Mouse (Mus musculus) left cerebral cortex, adult 11 months (tissue): ENCODE measurements around the gene Elmsan1.

ENCODE experiments used
- DNase-seq: peaks from one replicate; pipeline ENCODE4 v3.0.0; 2022; ENCODE audit warnings: low spot score

The Elmsan1 gene

GRCm38 (mm10) chr12:84215758-84216440, 2.8 kb downstream of the Elmsan1 start:
- no peak for DNase-seq

- DNase-seq = no peak
Measured at GRCm38 (mm10) chr12:84214495-84215175, 4.0 kb downstream of the Elmsan1 start.

DNA sequence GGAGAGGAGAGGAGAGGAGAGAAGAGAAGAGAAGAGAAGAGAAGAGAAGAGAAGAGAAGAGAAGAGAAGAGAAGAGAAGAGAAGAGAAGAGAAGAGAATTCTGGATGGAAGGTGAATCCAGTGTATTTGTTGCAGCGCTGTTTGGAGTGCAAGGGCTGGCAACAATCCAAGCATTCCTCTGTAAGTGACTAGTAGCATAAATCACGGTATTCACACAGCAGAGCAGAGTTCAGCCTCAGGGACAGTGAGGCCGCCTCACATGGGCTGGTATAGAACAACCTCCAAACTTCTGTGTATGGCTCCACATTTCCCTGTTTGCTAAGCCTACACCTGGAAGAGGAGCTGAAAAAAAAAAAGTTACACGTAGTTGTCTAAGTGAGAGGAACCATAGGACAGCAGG, 6.4 kb downstream of the Elmsan1 start:
- no peak for DNase-seq

- no peak for DNase-seq
Measured at GRCm38 (mm10) chr12:84211021-84211538, 7.6 kb downstream of the Elmsan1 start.

- DNase-seq = no peak
Measured at GRCm38 (mm10) chr12:84210288-84210687, 8.4 kb downstream of the Elmsan1 start.

GRCm38 (mm10) chr12:84209093-84209492, 9.6 kb downstream of the Elmsan1 start:
- no peak for DNase-seq

DNA sequence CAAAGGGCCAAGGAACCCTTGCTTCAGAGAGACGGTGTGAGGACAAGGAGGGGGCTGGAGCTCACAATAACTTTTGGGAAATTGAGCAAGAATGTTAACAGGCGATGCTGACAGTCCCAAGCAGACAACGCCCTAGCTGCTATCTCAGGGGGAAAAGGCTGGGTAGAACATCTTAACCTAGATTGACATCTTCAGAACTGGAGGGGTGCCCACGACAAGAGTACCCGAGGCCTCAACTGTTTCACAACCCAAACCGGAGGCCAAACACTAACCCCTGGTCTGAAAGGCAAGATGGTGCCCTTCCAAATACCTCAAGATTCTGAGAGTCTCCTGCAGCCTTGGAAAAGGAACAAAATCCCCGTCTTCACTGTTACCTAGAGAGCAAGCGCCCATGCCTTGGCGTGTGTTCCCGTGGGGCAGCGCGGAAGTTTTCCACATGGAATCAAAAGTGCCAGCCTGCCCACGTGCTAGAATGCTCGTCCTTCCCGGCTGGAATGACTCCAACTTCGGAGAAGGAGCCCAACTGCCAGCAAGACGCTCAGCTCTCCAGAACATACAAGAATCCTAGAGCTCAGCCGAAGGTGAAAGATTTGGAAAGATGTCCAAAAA, 11.4 kb downstream of the Elmsan1 start:
- no peak for DNase-seq

GRCm38 (mm10) chr12:84206525-84206924, 12.2 kb downstream of the Elmsan1 start:
- DNase-seq = no peak

GRCm38 (mm10) chr12:84205659-84206185, 13.0 kb downstream of the Elmsan1 start:
- DNase-seq = no peak

DNA sequence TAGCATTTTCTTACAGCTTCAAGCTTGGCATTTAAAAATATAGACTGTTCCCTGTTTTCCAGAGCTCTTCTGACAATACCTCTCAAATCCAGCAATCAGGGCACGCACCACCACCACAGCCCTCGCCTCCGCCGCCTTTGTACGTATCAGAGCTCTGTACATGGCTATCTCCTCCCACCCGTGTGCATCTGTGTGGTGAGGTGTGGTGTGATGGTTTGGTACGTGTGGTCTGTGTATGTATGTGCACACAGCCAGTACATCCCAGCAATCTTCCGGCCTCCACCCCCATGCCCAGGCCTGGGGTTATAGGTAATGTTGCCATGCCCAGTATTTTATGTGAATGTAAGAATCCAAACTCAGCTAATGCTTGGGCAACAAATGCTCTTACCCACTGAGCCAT, 14.0 kb downstream of the Elmsan1 start:
- no peak for DNase-seq

- no peak for DNase-seq
Measured at GRCm38 (mm10) chr12:84203778-84204216, 14.9 kb downstream of the Elmsan1 start.

DNA sequence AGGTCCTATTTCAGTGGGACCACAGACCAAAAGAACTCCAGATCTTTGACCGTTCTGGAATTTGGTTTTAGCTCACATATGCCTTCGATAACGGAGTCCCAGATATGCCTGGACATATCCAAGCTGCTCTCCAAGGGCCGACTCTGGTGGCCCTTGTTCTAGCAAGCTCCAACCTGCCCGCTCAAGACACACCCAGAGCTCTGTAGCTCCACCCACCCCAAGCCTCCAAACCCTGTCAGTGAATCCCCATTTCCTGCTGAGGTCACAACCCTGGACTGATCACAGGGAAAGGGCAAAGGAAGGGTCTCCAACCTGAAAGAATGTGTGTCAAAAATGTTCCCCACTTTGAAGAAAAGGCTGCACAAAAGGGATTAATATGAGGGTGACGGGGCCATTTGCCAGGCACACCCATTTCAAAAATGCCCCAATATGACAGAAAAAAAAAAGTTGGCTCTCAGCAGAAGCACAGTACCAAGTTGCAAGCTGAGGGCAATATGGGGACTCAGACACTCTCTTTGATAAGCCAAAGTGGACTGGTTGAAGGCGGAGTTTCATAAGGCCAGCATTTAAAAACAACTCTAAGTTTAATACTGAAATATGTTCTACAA, 15.4 kb downstream of the Elmsan1 start:
- no peak for DNase-seq

DNA sequence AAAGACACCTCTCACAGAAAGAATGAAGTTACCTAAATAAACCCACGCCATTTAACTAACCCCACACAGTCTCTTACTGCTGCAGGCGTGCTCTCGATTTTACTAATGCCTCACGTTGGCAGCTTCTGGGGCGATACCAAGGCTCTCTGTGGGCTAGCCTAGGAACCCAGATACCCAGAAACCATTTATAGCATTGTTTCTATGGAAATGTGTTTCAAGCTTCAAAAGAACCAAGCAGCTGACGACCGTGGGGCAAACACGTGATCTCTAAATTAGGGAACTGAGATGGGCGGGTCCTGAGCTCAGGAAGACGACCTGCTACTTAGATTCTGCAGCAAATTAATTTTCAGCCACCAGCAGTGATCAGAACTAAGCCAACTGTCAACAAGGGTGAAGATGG, 16.1 kb downstream of the Elmsan1 start:
- no peak for DNase-seq

GRCm38 (mm10) chr12:84201686-84202484, 16.8 kb downstream of the Elmsan1 start:
- no peak for DNase-seq

GRCm38 (mm10) chr12:84201222-84201621, 17.5 kb downstream of the Elmsan1 start:
- no peak for DNase-seq

DNA sequence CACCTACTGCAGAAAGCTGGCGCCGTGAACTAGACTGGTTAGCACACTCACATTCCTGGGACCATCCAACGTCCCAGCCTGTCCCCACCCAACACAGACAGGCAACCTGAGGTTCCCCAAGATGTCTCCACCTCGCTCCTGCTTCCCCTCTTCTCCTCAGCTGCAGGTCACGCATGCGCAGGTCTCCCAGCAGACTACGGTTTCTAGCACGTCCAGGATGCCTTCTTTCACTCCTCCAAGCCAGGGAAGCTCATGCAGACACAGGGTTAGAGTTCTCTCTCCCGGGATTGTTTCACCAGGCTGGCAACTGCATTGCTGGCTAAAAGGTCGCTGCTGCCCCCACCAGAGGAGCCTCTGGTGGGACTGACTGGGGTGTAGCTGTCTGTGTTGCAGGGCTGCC, 19.8 kb downstream of the Elmsan1 start:
- no peak for DNase-seq

GRCm38 (mm10) chr12:84198076-84198679, 20.5 kb downstream of the Elmsan1 start:
- DNase-seq = no peak

GRCm38 (mm10) chr12:84195195-84195594, 23.5 kb downstream of the Elmsan1 start:
- DNase-seq = no peak

- no peak for DNase-seq
Measured at GRCm38 (mm10) chr12:84194400-84195109, 24.1 kb downstream of the Elmsan1 start.

DNA sequence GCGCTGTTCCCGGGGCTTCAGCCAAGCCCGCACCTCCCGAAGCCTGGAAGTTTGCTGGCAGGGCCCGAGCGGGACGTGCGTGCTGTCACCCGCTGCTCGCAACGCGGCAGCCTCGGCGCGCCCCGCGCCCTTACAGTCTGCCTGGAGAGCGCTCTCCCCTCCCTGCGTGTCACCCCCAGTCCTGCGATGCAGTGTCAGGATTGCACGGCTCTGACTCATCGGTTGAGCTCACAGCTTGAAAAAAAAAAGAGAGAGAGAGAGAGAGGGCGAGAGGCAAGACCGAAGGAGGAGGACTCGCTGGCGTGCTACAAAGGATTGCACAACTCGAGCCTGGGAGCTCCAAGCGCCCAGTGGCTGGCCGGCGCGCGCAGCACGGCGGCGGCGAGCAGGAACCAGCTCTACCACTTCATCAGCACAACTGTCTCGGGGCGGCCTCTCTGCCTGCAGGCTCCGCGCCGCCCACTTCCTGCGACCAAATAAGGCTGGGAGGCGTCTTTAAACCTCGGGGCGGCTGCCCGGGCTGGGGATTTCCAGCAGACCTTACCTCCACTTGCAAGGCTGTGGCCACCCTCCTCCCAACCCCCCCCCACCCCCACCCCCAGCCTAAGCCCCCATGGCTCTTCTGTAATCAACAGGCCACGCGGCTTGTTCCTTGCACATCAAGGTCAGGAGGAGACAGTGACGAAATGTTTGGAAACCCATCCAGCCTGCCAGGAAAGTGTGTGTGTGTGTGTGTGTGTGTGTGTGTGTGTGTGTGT, 24.9 kb downstream of the Elmsan1 start:
- DNase-seq = peak; percentile 90
